Mouse (Mus musculus): Measurements from ENCODE around the gene Bag3.

- TF ChIP-seq POLR2A (IDR thresholded peaks at IDR 0.05; ENCODE audit: control insufficient read depth, low read depth, low read length) (no peak), CTCF (IDR thresholded peaks at IDR 0.05; ENCODE audit: control insufficient read depth, insufficient read depth, insufficient replicate concordance, low read depth, low read length) (no peak)
These were observed 25.7 kb downstream of the Bag3 start for GRCm38 (mm10) chr7:128549137-128549536.
